Comparison of ENCODE assay signal across 15 mouse cellular contexts in the genomic region with DNA sequence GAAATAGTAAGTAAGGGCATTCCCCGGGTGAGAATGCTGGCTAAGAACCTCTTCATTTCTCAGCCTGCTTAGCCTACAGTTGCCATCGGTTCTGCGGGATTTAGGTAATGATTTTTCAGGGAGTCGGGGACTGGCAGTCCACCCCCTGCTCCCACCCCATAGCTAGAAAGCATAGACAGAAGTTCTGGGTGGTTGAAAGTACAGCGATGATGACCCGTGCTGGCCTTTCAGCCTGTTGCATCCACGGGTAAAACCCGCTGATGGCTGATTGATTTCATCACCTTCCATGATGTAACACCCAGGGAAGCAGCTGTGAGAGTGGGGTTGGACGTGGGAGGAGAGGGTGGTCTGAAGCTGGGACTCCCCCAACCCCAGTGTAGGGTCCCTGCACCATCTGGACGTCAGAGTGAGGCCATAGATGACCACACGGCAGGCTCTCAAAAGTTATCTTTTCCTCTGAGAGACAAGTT. TPM values are rescaled to one million over a fixed set of nuclear protein-coding genes. Genes with fewer than 3 reads are reported as not detected.
DNase-seq lines count a peak whose midpoint lies in the region; ATAC-seq and TF ChIP-seq lines count a peak whose summit lies in the region.
"Had no signal": no experiment of that assay in that cellular context is flagged by ENCODE, and none has a peak within 500 bp of the region (broad histone marks: within the 10 kb centered on the region; RNA-seq: fewer than 3 reads in every experiment).

A gene (minus strand): TSS at position 51 of the 470 bp plus-strand sequence.

- no peak for ATAC-seq in intestine, embryonic 14.5 days (replicated peaks; ENCODE audit: low FRiP score, low TSS enrichment, low read depth)
- ATAC-seq in intestine, postnatal 0 days: no peak
- ATAC-seq in limb, embryonic 13.5 days (ENCODE audit: low FRiP score, low read depth): no peak
- no peak for ATAC-seq in frontal cortex, adult (ENCODE audit: low TSS enrichment)

- DNase-seq in cerebellum, adult 2 months: no peak
- no peak for DNase-seq in cerebellum, adult 9-10 months
- no peak for DNase-seq in intestine, embryonic 14.5 days (ENCODE audit: low spot score)
- peak; percentile 26 for DNase-seq in 416B (ENCODE audit: low read depth)
- DNase-seq in adrenal gland, adult 18-20 months (ENCODE audit: low spot score in 2 of 2): no peak
- DNase-seq: kidney, adult 9 months; layer of hippocampus, adult 9-11 months; left cerebral cortex, postnatal 4 days; thymus, adult 18-20 months had no signal

- peaks cover 11% of the 10 kb centered on the region for H3K4me1 ChIP-seq in cerebellum, adult 2 months (ENCODE audit: control insufficient read depth, insufficient read depth, low read length)
- H3K4me1 ChIP-seq in intestine, embryonic 14.5 days (replicated peaks; ENCODE audit: control insufficient read depth, insufficient read depth, low read length): peaks cover 17% of the 10 kb centered on the region
- no peaks in the 10 kb centered on the region for H3K4me1 ChIP-seq in intestine, postnatal 0 days (replicated peaks; ENCODE audit: control insufficient read depth, insufficient read depth, low read length)
- peaks cover 18% of the 10 kb centered on the region for H3K4me1 ChIP-seq in limb, embryonic 13.5 days

- H3K4me2 ChIP-seq in intestine, embryonic 14.5 days (ENCODE audit: low read length): no peak within 1 kb of the TSS
- H3K4me2 ChIP-seq in intestine, postnatal 0 days (replicated peaks; ENCODE audit: low read depth): no peak within 1 kb of the TSS
- H3K4me2 ChIP-seq in limb, embryonic 13.5 days (replicated peaks): peak within 1 kb of the TSS; percentile 3; the same call in 1 of the 2 replicates

- H3K27ac ChIP-seq in cerebellum, adult 2 months (ENCODE audit: insufficient read depth, low read length): peak within 1 kb of the TSS; percentile 52
- H3K27ac ChIP-seq in intestine, embryonic 14.5 days (ENCODE audit: low read depth): peak within 1 kb of the TSS; percentile 64
- no peak within 1 kb of the TSS for H3K27ac ChIP-seq in intestine, postnatal 0 days (ENCODE audit: low read depth, low read length)
- peak within 1 kb of the TSS; percentile 56; the same call in 1 of the 2 replicates for H3K27ac ChIP-seq in limb, embryonic 13.5 days

- H3K27me3 ChIP-seq in cerebellum, adult 2 months (ENCODE audit: control insufficient read depth, insufficient read depth, low read length): no peaks in the 10 kb centered on the region
- no peaks in the 10 kb centered on the region for H3K27me3 ChIP-seq in intestine, embryonic 14.5 days (replicated peaks; ENCODE audit: control insufficient read depth, insufficient read depth, low read length)
- no peaks in the 10 kb centered on the region for H3K27me3 ChIP-seq in intestine, postnatal 0 days (replicated peaks; ENCODE audit: control insufficient read depth, insufficient read depth, low read length)
- no peaks in the 10 kb centered on the region for H3K27me3 ChIP-seq in limb, embryonic 13.5 days
- H3K27me3 ChIP-seq: megakaryocyte, embryonic 14.5 days had no signal

- TF ChIP-seq POLR2A in cerebellum, adult 2 months (IDR thresholded peaks at IDR 0.05; ENCODE audit: borderline replicate concordance, insufficient read depth, low read length): no peak

- H3K9ac ChIP-seq in intestine, embryonic 14.5 days (ENCODE audit: low read length): no peak within 1 kb of the TSS
- no peak within 1 kb of the TSS for H3K9ac ChIP-seq in intestine, postnatal 0 days (ENCODE audit: low read depth, low read length)
- H3K9ac ChIP-seq in limb, embryonic 13.5 days: peak within 1 kb of the TSS; percentile 25; the same call in 1 of the 2 replicates

- no peaks in the 10 kb centered on the region for H3K9me3 ChIP-seq in intestine, embryonic 14.5 days (ENCODE audit: control insufficient read depth, low read length)
- no peaks in the 10 kb centered on the region for H3K9me3 ChIP-seq in intestine, postnatal 0 days (ENCODE audit: control insufficient read depth)
- no peaks in the 10 kb centered on the region for H3K9me3 ChIP-seq in limb, embryonic 13.5 days
- H3K9me3 ChIP-seq: megakaryocyte, embryonic 14.5 days had no signal

- no peak within 1 kb of the TSS for H3K4me3 ChIP-seq in cerebellum, adult 2 months (replicated peaks; ENCODE audit: insufficient read depth, low read depth, low read length)
- H3K4me3 ChIP-seq in intestine, embryonic 14.5 days (ENCODE audit: low read depth, low read length): no peak within 1 kb of the TSS
- no peak within 1 kb of the TSS for H3K4me3 ChIP-seq in intestine, postnatal 0 days (ENCODE audit: low read depth, low read length)
- no peak within 1 kb of the TSS for H3K4me3 ChIP-seq in limb, embryonic 13.5 days
- H3K4me3 ChIP-seq: erythroblast, embryonic 14.5 days; megakaryocyte, embryonic 14.5 days had no signal

- WGBS in cerebellum, adult 2 months: 80% methylated on average over 11 of the region's 11 CpGs
- 76% methylated on average over 11 of the region's 11 CpGs for WGBS in intestine, embryonic 14.5 days
- WGBS in intestine, postnatal 0 days: 79% methylated on average over 11 of the region's 11 CpGs
- 84% methylated on average over 11 of the region's 11 CpGs for WGBS in limb, embryonic 13.5 days

- H3K36me3 ChIP-seq in intestine, embryonic 14.5 days (ENCODE audit: control insufficient read depth, insufficient read depth, low read length): no peaks in the 10 kb centered on the region
- no peaks in the 10 kb centered on the region for H3K36me3 ChIP-seq in intestine, postnatal 0 days (ENCODE audit: control insufficient read depth, insufficient read depth)
- H3K36me3 ChIP-seq in limb, embryonic 13.5 days: no peaks in the 10 kb centered on the region

- TF ChIP-seq CTCF in cerebellum, adult 2 months (IDR thresholded peaks at IDR 0.05; ENCODE audit: borderline replicate concordance, insufficient read depth, low read depth, low read length): no peak
- no peak for TF ChIP-seq CTCF in intestine, postnatal 0 days (IDR thresholded peaks at IDR 0.05; ENCODE audit: low read depth)

RNA-seq across cellular contexts. Expression of the gene that starts here (rescaled TPM):
- polyA plus RNA-seq in cerebellum, adult 2 months (2012; rRNA removed): 1.2 and 1.8 TPM in 2 replicates
- 0.77 TPM in 2 replicates for polyA plus RNA-seq in intestine, embryonic 14.5 days (2014; fragmentation: Nextera tagmentation; extraction: Ambion mirVana)
- polyA plus RNA-seq in intestine, postnatal 0 days (2015; fragmentation: Nextera tagmentation; extraction: Ambion mirVana): 0.22 and 0.46 TPM in 2 replicates
- 0.18 TPM in 1 of 2 replicates, not detected in the other for polyA plus RNA-seq in limb, embryonic 13.5 days (2015; fragmentation: Nextera tagmentation; extraction: Ambion mirVana)
- not detected for total RNA-seq in adrenal gland, adult 18-20 months (2021)
- total RNA-seq: left cerebral cortex, postnatal 4 days had no signal
- polyA plus RNA-seq: erythroblast, embryonic 14.5 days; neural tube, embryonic 11.5 days had no signal
